Mouse (Mus musculus): ENCODE data around the gene Ggn. TPM values are rescaled to one million over a fixed set of nuclear protein-coding genes. Genes with fewer than 3 reads are reported as not detected.

Ggn gene
- polyA plus RNA-seq, 1 experiment from 2014 or later = 0.70 TPM

DNA sequence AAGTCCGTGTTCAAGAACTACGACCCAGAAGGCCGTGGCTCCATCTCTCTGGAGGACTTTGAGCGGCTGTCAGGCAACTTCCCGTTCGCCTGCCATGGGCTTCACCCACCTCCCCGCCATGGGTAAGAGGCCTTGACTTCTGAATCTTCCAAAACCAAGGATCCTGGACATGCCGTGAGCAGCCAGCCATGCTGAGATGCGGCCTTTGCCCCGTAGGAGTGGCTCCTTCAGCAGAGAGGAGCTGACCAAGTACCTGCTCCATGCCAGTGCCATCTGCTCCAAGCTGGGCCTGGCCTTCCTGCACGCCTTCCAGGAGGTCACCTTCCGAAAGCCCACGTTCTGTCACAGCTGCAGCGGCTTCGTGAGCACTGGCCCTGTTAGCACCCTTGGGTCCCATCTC, 21.2 kb upstream of the Ggn start:
- Histone ChIP-seq H3K36me3 (ENCODE audit: inconsistent target) (no peaks in the 10 kb centered on the region), H3K27ac (no peak overlapping the region), H3K4me3 (ENCODE audit: inconsistent target) (no peak overlapping the region), H3K79me2 (ENCODE audit: inconsistent target) (no peaks in the 10 kb centered on the region)
- WGBS (ENCODE audit: missing documents) = 95% methylated on average over 15 of the region's 15 CpGs

DNA sequence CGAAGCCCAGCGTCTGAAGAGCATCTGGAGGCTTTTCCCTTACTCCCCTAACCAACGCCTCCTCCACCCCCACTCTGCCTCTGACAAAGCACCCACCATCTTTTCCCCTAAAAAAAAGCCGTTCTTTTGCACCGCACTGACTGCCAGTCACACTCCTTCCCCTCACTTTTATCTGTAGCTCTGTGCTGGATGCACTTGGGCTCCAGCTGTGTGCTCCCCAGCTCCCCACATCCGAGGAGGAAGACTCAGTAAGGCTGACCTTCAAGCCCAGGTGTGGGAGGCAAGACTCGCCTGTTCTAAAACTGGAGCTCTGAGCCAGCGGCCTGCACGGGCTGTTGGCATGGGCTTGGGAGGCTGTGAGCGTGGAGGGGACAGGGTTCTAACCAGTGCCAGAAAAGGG, 18.5 kb upstream of the Ggn start:
- Histone ChIP-seq H3K79me2 (ENCODE audit: inconsistent target) (no peaks in the 10 kb centered on the region), H3K4me3 (ENCODE audit: inconsistent target) (no peak overlapping the region), H3K27ac (no peak overlapping the region), H3K36me3 (ENCODE audit: inconsistent target) (no peaks in the 10 kb centered on the region; the same call in 1 of the 2 replicates)
- 93% methylated on average over 10 of the region's 10 CpGs for WGBS (ENCODE audit: missing documents)

DNA sequence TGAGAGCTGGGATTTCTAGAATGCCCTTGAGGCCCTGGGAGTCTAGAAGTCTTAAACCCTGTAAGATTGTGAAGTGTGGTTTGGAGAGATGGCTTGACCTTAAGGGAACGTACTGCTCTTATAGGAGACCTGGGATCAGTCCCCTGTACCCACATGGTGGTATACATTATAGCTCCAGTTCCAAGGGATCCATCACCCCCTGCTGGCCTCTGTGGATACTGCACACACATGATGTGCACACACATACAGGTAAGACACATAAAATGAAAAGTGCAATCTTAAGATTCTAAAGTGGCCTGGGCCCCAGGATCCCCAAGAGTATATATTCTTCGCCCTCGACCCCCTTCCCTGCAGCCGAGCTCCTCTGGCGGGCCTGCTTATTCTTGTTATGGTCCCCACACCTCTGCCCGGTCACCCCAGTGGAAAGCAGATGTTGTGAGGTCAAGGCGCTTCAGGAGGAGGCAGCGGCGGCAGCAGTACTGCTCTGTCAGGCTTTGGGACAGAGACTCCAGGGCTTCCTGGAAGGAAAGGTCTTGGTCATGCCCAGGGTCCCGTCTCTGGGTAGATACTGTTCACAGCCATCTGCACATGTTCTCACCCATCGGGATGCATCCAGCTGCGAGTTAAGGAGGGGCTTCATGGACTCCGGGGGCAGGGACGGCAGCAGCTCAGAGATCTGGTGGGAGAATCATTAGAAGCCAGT, 15.8 kb upstream of the Ggn start:
- H3K36me3 ChIP-seq (ENCODE audit: inconsistent target) = no peaks in the 10 kb centered on the region; the same call in 1 of the 2 replicates
- 94% methylated on average over 14 of the region's 14 CpGs for WGBS (ENCODE audit: missing documents)
- no peak overlapping the region for H3K4me3 ChIP-seq (ENCODE audit: inconsistent target)
- no peak overlapping the region for H3K27ac ChIP-seq
- no peaks in the 10 kb centered on the region for H3K79me2 ChIP-seq (ENCODE audit: inconsistent target)

DNA sequence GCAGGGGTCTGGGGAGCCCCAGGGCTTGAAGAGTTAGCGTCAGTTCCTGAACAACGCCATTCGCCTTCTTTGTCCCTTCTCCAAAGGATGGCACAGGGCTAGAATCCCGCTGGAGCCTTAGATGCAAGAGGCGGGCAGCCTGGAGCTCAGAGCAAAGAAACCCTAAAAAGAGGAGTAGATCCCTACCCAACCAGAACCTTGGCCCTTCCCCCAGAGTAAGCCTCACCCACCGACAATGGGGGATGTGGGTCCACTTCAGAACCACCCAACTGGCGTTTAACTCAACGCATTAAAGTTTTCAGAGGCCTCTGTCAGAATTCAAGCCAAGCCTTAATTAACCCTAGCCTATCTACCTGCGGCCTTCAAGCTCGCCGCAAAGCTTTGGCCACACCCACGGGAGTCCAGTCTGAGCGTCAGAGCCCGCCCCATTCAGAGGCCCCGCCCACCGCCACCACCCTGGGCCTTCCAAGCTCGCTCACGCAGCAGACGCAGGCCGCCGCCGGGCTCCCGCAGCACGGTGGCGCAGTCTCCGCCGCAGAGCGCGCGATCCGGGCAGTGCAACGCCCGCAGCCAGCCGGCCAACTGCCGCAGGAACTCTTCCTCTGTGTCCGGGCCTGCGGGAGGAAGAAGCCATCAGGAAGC, 14.7 kb upstream of the Ggn start:
- H3K4me3 ChIP-seq (ENCODE audit: inconsistent target) = peak overlapping the region; percentile 21; the same call in 1 of the 2 replicates
- H3K79me2 ChIP-seq (ENCODE audit: inconsistent target) = no peaks in the 10 kb centered on the region
- H3K36me3 ChIP-seq (ENCODE audit: inconsistent target) = no peaks in the 10 kb centered on the region; the same call in 1 of the 2 replicates
- no peak overlapping the region for H3K27ac ChIP-seq
- 10% methylated on average over 37 of the region's 37 CpGs for WGBS (ENCODE audit: missing documents)

DNA sequence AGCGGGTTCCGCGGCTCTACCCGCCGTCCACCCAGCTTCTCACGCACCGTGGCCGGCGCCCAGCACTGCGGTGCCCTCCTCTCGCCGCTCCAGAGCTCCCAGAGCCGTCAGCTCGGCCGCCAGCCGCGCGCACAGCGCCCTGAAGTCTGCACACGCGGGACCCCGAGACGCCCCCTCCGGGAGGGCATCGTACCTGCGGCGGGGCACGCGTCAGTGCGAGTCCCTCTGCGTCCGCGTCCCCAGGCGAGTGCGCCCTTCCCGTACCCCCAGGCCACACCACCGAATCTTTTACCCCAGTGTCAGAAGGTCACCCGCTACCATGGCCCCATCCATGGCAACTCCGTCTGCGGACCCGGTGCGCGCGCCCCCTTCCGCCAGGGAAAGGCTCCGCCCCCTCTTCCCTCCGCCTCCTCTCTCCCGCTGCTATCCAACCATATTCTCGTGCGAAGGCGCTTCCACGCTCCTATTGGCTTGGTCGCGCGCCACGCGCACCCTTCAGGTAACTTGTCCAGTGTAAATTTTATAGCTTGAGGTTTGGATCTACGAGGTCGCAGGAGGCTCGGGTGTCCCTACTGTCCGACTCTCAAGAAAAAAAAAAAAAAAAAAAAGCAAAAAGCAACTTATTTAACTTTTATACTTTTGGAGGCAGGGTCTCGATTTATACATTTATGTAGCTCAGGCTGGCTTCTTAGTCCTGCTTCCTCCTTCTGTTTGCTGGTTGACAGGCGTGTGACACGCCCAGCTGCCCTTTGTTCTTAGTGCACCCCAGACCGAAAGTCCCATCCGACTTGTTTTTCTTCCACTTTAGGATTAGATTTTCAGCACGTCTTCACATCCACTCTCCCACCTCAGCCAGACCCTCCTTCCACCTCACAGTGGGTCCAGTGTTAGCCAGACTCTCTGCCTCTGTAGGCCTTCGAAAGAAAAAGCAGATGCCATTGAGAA, 13.9 kb upstream of the Ggn start, which contains the start of gene Fam98c:
TSS of gene Fam98c (minus strand) at position 397 of the 945 bp plus-strand sequence.
- H3K79me2 ChIP-seq (ENCODE audit: inconsistent target) = no peaks in the 10 kb centered on the region
- H3K4me3 ChIP-seq (ENCODE audit: inconsistent target) = peak within 1 kb of the TSS; percentile 21
- H3K36me3 ChIP-seq (ENCODE audit: inconsistent target) = no peaks in the 10 kb centered on the region; the same call in 1 of the 2 replicates
- WGBS (ENCODE audit: missing documents) = 1% methylated on average over 63 of the region's 68 CpGs
- H3K27ac ChIP-seq = no peak within 1 kb of the TSS

DNA sequence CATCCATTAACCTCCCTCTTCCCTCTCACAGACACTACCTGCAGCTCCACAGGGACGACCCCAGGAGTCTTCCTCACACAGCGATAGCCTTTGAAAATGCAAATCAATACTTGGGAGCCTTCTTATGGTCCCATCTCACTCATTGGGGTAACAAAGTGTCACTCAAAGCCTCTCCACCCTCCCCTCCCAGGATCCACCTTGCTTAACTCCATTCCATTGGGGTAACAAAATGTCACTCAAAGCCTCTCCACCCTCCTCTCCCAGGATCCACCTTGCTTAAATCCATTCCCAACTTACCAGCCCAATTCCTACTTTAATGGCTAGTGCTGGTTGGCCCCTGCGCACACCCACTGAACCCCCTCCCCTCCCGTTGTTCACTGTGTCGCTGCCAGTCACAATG, 11.7 kb upstream of the Ggn start:
- WGBS (ENCODE audit: missing documents) = 45% methylated on average over 5 of the region's 5 CpGs
- H3K79me2 ChIP-seq (ENCODE audit: inconsistent target) = no peaks in the 10 kb centered on the region
- no peak overlapping the region for H3K4me3 ChIP-seq (ENCODE audit: inconsistent target)
- H3K36me3 ChIP-seq (ENCODE audit: inconsistent target) = no peaks in the 10 kb centered on the region; the same call in 1 of the 2 replicates
- no peak overlapping the region for H3K27ac ChIP-seq

DNA sequence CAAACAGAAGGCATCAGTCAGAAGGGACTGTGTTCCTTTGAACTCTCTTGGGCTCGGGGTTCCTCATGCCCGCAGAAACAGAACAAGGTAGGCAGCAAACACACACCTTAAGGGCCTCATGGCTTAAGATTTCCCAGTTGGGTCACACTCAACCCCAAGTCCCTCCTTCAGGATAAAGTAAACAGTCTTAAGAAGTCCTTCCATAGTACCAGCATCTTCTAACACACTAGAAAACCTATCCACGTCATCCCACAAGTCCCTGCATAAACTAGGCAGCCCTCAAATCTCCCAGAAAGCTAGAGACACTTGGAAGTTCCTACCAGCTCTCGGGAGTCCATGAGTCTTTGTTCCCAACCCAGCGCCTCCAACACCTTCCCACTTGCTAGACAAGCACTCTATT, 7.7 kb upstream of the Ggn start:
- Histone ChIP-seq H3K79me2 (ENCODE audit: inconsistent target) (no peaks in the 10 kb centered on the region), H3K36me3 (ENCODE audit: inconsistent target) (no peaks in the 10 kb centered on the region), H3K4me3 (ENCODE audit: inconsistent target) (no peak overlapping the region), H3K27ac (no peak overlapping the region)
- 98% methylated on average over 5 of the region's 5 CpGs for whole genome bisulfite sequencing (ENCODE audit: missing documents)

DNA sequence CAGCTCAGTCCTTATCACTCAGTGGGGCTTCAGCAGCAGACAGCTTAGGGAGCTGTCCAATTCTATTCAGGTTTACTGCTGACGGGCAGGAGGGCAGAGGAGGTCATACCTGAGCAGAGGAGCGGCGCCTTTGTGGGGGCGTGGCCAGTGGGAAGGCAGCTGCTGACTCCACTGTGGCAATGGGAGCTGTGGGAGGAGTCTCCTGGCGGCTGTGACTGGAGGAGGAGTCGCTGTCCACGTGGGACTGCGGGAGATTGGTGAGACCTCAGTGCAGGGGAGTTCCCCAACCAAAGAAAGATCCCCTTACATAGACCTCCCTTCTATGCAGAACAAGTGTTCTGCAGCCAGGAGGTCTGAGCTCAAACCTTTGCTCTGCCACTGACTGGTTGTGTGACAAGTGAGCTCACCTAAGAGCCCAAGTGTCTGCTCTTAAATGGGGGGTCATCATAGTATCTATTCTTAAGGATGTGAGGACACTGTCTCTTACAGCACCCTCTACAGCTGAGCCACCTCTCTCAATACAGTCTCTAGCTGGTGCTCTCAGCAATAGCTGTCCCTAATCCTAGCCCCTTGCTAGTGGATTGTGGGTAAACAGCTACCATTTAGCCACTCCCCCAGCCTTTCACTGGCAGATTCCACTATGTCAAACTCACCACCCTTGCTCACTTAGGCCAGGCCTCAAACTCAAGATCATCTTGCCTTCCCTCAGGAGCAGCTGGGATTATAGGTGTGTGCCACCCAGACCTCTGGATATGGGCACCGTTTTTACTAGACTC, 7.1 kb upstream of the Ggn start:
- Histone ChIP-seq H3K79me2 (ENCODE audit: inconsistent target) (no peaks in the 10 kb centered on the region), H3K36me3 (ENCODE audit: inconsistent target) (no peaks in the 10 kb centered on the region), H3K27ac (no peak overlapping the region), H3K4me3 (ENCODE audit: inconsistent target) (no peak overlapping the region)
- 32% methylated on average over 8 of the region's 9 CpGs for WGBS (ENCODE audit: missing documents)

DNA sequence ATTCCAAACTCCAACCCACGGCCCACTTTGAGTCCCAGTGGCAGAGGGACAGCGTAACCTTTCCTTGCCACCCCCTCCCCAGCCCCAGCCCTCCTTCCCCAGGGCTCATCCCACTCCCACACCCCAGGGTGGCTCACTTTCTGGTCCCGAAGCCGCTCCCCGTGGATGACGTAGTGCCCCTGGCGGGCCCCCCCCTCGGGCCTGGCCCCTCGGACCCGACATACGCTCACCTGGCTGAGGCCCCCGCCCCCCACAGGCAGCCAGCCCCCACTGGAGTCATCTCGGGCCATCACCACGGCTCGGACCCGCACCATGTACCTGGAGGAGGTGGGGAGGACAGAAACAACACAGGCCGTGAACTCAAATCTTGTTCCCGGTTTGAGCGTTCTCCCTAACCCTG, 2.4 kb upstream of the Ggn start:
- 95% methylated on average over 13 of the region's 19 CpGs for WGBS (ENCODE audit: missing documents)
- Histone ChIP-seq H3K4me3 (ENCODE audit: inconsistent target) (no peak overlapping the region), H3K79me2 (ENCODE audit: inconsistent target) (no peaks in the 10 kb centered on the region), H3K36me3 (ENCODE audit: inconsistent target) (no peaks in the 10 kb centered on the region), H3K27ac (no peak overlapping the region)

DNA sequence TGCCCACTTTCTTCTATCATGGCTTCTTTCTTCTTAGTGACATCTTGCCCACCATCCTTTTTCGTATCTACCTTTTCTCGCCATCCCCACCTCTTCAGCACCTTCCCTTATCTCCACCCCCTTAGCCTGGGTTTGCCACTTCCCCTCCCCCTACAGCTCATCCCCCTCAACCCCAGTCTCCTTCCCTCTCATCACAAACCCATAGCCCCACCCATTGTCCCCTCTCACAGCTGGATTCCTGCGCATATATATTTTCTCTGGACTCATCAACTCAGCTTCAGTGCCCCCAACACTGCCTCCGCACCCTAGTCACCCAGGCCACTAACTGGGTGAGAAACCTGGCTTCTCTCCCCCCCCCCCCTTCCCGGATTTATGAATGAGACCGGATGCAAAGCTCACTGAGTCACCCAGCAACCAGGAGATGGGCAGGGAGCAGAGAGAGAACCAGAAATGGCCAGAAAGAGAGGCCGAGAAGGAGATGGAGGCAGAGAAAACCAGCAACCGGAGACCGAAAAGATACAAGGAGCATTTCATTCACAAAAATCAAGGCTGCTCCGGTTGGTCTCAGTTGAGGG, 1.8 kb upstream of the Ggn start:
- 59% methylated on average over 6 of the region's 10 CpGs for WGBS (ENCODE audit: missing documents)
- Histone ChIP-seq H3K36me3 (ENCODE audit: inconsistent target) (no peaks in the 10 kb centered on the region; the same call in 1 of the 2 replicates), H3K27ac (no peak overlapping the region), H3K4me3 (ENCODE audit: inconsistent target) (no peak overlapping the region; the same call in 1 of the 2 replicates), H3K79me2 (ENCODE audit: inconsistent target) (no peaks in the 10 kb centered on the region)

DNA sequence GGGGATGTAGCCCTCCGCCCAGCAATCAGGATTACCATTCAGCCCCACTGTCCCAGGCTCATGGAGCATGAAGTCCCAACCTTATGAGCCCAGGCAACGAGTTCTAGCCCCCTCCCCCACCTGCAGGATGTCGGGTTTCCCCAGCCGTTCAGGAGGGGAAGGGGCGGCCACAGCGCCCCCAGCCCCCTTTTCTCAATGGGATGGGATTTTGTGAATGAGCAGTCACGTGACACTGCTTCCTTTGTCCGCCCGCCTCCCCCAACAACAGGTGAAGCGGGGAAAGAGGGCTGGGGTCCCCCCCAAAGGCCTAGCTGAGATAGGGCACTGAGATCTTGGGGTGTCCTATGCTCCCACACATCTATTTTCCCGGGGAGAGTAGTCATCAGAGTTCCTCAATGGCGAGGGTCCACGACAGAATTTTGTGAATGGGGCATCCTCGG, 1.2 kb upstream of the Ggn start:
- WGBS (ENCODE audit: missing documents) = 14% methylated on average over 8 of the region's 14 CpGs
- peaks cover 1% of the 10 kb centered on the region; the same call in 1 of the 2 replicates for H3K36me3 ChIP-seq (ENCODE audit: inconsistent target)
- H3K79me2 ChIP-seq (ENCODE audit: inconsistent target) = no peaks in the 10 kb centered on the region
- H3K4me3 ChIP-seq (ENCODE audit: inconsistent target) = peak overlapping the region; percentile 58
- H3K27ac ChIP-seq = no peak overlapping the region

DNA sequence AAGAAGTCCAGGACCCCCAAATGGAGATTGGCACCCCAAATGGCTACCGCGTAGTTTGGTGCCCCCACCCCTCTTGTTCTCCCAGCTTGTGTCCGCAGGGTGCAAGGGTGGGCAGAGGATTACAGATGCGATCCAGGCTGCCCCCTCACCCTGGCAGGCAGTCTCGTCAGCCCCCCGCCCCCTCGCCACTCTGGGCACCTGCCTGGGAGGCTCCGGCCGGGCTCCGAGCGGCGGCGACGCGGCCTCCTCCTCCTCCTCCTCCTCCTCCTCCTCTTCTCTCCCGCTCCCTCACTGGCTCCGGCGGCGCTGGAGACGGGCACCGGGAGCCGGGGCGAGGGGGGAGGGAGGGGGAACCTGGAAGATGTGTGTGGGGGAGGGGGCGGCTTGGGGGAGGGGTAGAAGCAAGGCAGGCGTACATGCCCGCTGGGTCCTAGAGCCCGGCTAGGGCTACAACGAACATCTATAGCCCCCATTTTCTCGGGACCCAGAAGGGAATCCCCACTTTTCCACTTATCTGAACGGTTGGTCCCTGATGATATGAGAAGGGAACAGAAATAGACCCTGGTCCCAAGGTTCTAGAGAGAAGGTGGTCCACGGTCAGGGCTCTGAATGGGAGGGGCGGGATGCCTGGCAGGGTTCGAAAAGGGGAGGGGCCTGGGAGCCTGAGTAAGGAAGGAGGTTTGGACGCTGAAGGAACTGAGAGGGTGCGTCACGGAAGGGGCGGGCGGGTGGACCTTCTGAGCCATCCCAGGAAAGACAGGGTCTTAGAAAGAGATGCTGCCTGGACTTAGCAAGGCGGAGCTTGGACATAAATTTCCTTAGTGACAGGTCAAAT, 562 bp upstream of the Ggn start:
- H3K4me3 ChIP-seq (ENCODE audit: inconsistent target) = peak overlapping the region; percentile 58
- WGBS (ENCODE audit: missing documents) = 0% methylated on average over 29 of the region's 39 CpGs

More for the DNA sequence above, 562 bp upstream of the Ggn start:
- H3K79me2 ChIP-seq (ENCODE audit: inconsistent target) = no peaks in the 10 kb centered on the region
- H3K27ac ChIP-seq = peak overlapping the region; percentile 77
- H3K36me3 ChIP-seq (ENCODE audit: inconsistent target) = peaks cover 8% of the 10 kb centered on the region
